Mouse (Mus musculus): ENCODE data around the gene Xrcc5. TPM values are rescaled to one million over a fixed set of nuclear protein-coding genes. Genes with fewer than 3 reads are reported as not detected.

Gene Xrcc5
- polyA plus RNA-seq, 1 experiment: 3.7 TPM

GRCm38 (mm10) chr1:72336780-72337179, 29.6 kb downstream of the Xrcc5 start:
- no peaks in the 10 kb centered on the region for H3K4me1 ChIP-seq (ENCODE audit: control insufficient read depth, insufficient read depth, low read length)

GRCm38 (mm10) chr1:72338341-72338740, 31.1 kb downstream of the Xrcc5 start:
- no peaks in the 10 kb centered on the region for H3K4me1 ChIP-seq (ENCODE audit: control insufficient read depth, insufficient read depth, low read length)
- no peak overlapping the region for H3K27ac ChIP-seq (ENCODE audit: control insufficient read depth, insufficient read depth, low read depth, low read length)
- TF ChIP-seq POLR2A (IDR thresholded peaks at IDR 0.05; ENCODE audit: control insufficient read depth, low read depth, low read length) (no peak), CTCF (IDR thresholded peaks at IDR 0.05; ENCODE audit: control insufficient read depth, insufficient read depth, insufficient replicate concordance, low read depth, low read length) (no peak)
- H3K4me3 ChIP-seq (ENCODE audit: control insufficient read depth, low read depth, low read length): no peak overlapping the region
- no peaks in the 10 kb centered on the region for H3K27me3 ChIP-seq (ENCODE audit: control insufficient read depth, insufficient read depth, low read length)
- H3K36me3 ChIP-seq (ENCODE audit: control insufficient read depth, insufficient read depth, low read length): no peaks in the 10 kb centered on the region

More at GRCm38 (mm10) chr1:72336780-72337179, 29.6 kb downstream of the Xrcc5 start:
- TF ChIP-seq CTCF (IDR thresholded peaks at IDR 0.05; ENCODE audit: control insufficient read depth, insufficient read depth, insufficient replicate concordance, low read depth, low read length): no peak
- TF ChIP-seq POLR2A (IDR thresholded peaks at IDR 0.05; ENCODE audit: control insufficient read depth, low read depth, low read length): no peak
- Histone ChIP-seq H3K4me3 (ENCODE audit: control insufficient read depth, low read depth, low read length) (no peak overlapping the region), H3K36me3 (ENCODE audit: control insufficient read depth, insufficient read depth, low read length) (no peaks in the 10 kb centered on the region), H3K27me3 (ENCODE audit: control insufficient read depth, insufficient read depth, low read length) (no peaks in the 10 kb centered on the region), H3K27ac (ENCODE audit: control insufficient read depth, insufficient read depth, low read depth, low read length) (no peak overlapping the region)

GRCm38 (mm10) chr1:72347873-72348272, 40.7 kb downstream of the Xrcc5 start:
- TF ChIP-seq CTCF (IDR thresholded peaks at IDR 0.05; ENCODE audit: control insufficient read depth, insufficient read depth, insufficient replicate concordance, low read depth, low read length) (no peak), POLR2A (IDR thresholded peaks at IDR 0.05; ENCODE audit: control insufficient read depth, low read depth, low read length) (no peak)
- Histone ChIP-seq H3K27me3 (ENCODE audit: control insufficient read depth, insufficient read depth, low read length) (no peaks in the 10 kb centered on the region), H3K36me3 (ENCODE audit: control insufficient read depth, insufficient read depth, low read length) (no peaks in the 10 kb centered on the region), H3K4me1 (ENCODE audit: control insufficient read depth, insufficient read depth, low read length) (no peaks in the 10 kb centered on the region), H3K27ac (ENCODE audit: control insufficient read depth, insufficient read depth, low read depth, low read length) (no peak overlapping the region), H3K4me3 (ENCODE audit: control insufficient read depth, low read depth, low read length) (no peak overlapping the region)

- Histone ChIP-seq H3K36me3 (ENCODE audit: control insufficient read depth, insufficient read depth, low read length) (no peaks in the 10 kb centered on the region), H3K27me3 (ENCODE audit: control insufficient read depth, insufficient read depth, low read length) (no peaks in the 10 kb centered on the region), H3K4me1 (ENCODE audit: control insufficient read depth, insufficient read depth, low read length) (no peaks in the 10 kb centered on the region), H3K27ac (ENCODE audit: control insufficient read depth, insufficient read depth, low read depth, low read length) (no peak overlapping the region), H3K4me3 (ENCODE audit: control insufficient read depth, low read depth, low read length) (no peak overlapping the region)
- TF ChIP-seq POLR2A (IDR thresholded peaks at IDR 0.05; ENCODE audit: control insufficient read depth, low read depth, low read length) (no peak), CTCF (IDR thresholded peaks at IDR 0.05; ENCODE audit: control insufficient read depth, insufficient read depth, insufficient replicate concordance, low read depth, low read length) (no peak)
These were observed 47.6 kb downstream of the Xrcc5 start for GRCm38 (mm10) chr1:72354856-72355255.

GRCm38 (mm10) chr1:72358216-72358615, 51.0 kb downstream of the Xrcc5 start:
- H3K4me3 ChIP-seq (ENCODE audit: control insufficient read depth, low read depth, low read length): no peak overlapping the region
- TF ChIP-seq POLR2A (IDR thresholded peaks at IDR 0.05; ENCODE audit: control insufficient read depth, low read depth, low read length) (no peak), CTCF (IDR thresholded peaks at IDR 0.05; ENCODE audit: control insufficient read depth, insufficient read depth, insufficient replicate concordance, low read depth, low read length) (no peak)
- no peaks in the 10 kb centered on the region for H3K27me3 ChIP-seq (ENCODE audit: control insufficient read depth, insufficient read depth, low read length)
- H3K4me1 ChIP-seq (ENCODE audit: control insufficient read depth, insufficient read depth, low read length): no peaks in the 10 kb centered on the region
- H3K36me3 ChIP-seq (ENCODE audit: control insufficient read depth, insufficient read depth, low read length): no peaks in the 10 kb centered on the region
- no peak overlapping the region for H3K27ac ChIP-seq (ENCODE audit: control insufficient read depth, insufficient read depth, low read depth, low read length)

GRCm38 (mm10) chr1:72359462-72359861, 52.2 kb downstream of the Xrcc5 start:
- no peak overlapping the region for H3K4me3 ChIP-seq (ENCODE audit: control insufficient read depth, low read depth, low read length)
- no peak overlapping the region for H3K27ac ChIP-seq (ENCODE audit: control insufficient read depth, insufficient read depth, low read depth, low read length)
- H3K4me1 ChIP-seq (ENCODE audit: control insufficient read depth, insufficient read depth, low read length): no peaks in the 10 kb centered on the region
- no peaks in the 10 kb centered on the region for H3K36me3 ChIP-seq (ENCODE audit: control insufficient read depth, insufficient read depth, low read length)
- TF ChIP-seq POLR2A (IDR thresholded peaks at IDR 0.05; ENCODE audit: control insufficient read depth, low read depth, low read length) (no peak), CTCF (IDR thresholded peaks at IDR 0.05; ENCODE audit: control insufficient read depth, insufficient read depth, insufficient replicate concordance, low read depth, low read length) (no peak)
- no peaks in the 10 kb centered on the region for H3K27me3 ChIP-seq (ENCODE audit: control insufficient read depth, insufficient read depth, low read length)

GRCm38 (mm10) chr1:72360809-72361208, 53.6 kb downstream of the Xrcc5 start:
- Histone ChIP-seq H3K36me3 (ENCODE audit: control insufficient read depth, insufficient read depth, low read length) (no peaks in the 10 kb centered on the region), H3K4me3 (ENCODE audit: control insufficient read depth, low read depth, low read length) (no peak overlapping the region)
- no peak for TF ChIP-seq POLR2A (IDR thresholded peaks at IDR 0.05; ENCODE audit: control insufficient read depth, low read depth, low read length)
- no peak for TF ChIP-seq CTCF (IDR thresholded peaks at IDR 0.05; ENCODE audit: control insufficient read depth, insufficient read depth, insufficient replicate concordance, low read depth, low read length)

GRCm38 (mm10) chr1:72364661-72365060, 57.4 kb downstream of the Xrcc5 start:
- Histone ChIP-seq H3K27ac (ENCODE audit: control insufficient read depth, insufficient read depth, low read depth, low read length) (no peak overlapping the region), H3K27me3 (ENCODE audit: control insufficient read depth, insufficient read depth, low read length) (no peaks in the 10 kb centered on the region), H3K36me3 (ENCODE audit: control insufficient read depth, insufficient read depth, low read length) (no peaks in the 10 kb centered on the region), H3K4me1 (ENCODE audit: control insufficient read depth, insufficient read depth, low read length) (no peaks in the 10 kb centered on the region), H3K4me3 (ENCODE audit: control insufficient read depth, low read depth, low read length) (no peak overlapping the region)
- no peak for TF ChIP-seq POLR2A (IDR thresholded peaks at IDR 0.05; ENCODE audit: control insufficient read depth, low read depth, low read length)

More at GRCm38 (mm10) chr1:72360809-72361208, 53.6 kb downstream of the Xrcc5 start:
- no peaks in the 10 kb centered on the region for H3K4me1 ChIP-seq (ENCODE audit: control insufficient read depth, insufficient read depth, low read length)
- H3K27ac ChIP-seq (ENCODE audit: control insufficient read depth, insufficient read depth, low read depth, low read length): no peak overlapping the region
- no peaks in the 10 kb centered on the region for H3K27me3 ChIP-seq (ENCODE audit: control insufficient read depth, insufficient read depth, low read length)

Measured in testis, adult 2 months (tissue).